Mouse (Mus musculus): Measurements from ENCODE around the gene Ccdc92b.

DNA sequence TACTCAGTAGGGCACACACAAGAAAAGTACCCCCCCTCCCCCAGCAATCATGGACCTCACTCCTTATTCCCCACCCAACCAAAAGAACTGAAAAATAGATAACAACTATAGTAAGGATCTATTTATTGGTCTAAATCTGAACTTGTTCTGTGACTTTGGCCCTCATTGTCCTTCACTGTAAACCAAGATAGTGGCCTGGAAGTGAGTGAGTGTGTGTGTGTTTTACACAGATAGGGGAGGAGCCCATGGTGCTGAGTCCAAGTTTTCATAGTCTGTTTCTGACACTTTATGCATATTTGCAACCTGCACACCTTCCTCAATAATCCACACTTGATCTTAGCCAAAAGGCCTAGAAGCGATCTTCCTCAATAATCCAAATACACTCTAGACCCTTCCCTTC lies 29.3 kb downstream of the Ccdc92b start:
- no peak for TF ChIP-seq POLR2A (IDR thresholded peaks at IDR 0.05; ENCODE audit: insufficient read length, low read depth)
- no peak for TF ChIP-seq CEBPB (IDR thresholded peaks at IDR 0.05; ENCODE audit: insufficient read depth, poor library complexity, severe bottlenecking)
- TF ChIP-seq MAX (IDR thresholded peaks at IDR 0.05; ENCODE audit: low read depth), result no peak
- no peak for TF ChIP-seq REST (IDR thresholded peaks at IDR 0.05; ENCODE audit: insufficient read depth, insufficient read length)
